Mouse (Mus musculus) layer of hippocampus, postnatal 25 days (tissue): ENCODE data around the gene Kif3b. TPM values are rescaled to one million over a fixed set of nuclear protein-coding genes. Genes with fewer than 3 reads are reported as not detected.

Experiments used
- DNase-seq, 2 experiments: peaks; one replicate each; pipeline ENCODE4 v3.0.0; 2022; ENCODE audit warnings: mixed read lengths in 2 of 2, low spot score in 1 of 2; ENCODE audit errors: extremely low spot score in 1 of 2
- total RNA-seq, 2 experiments: library from RNA; stranded (reverse); gene quantifications; 2 replicates each; pipeline ENCODE4 v1.2.3; 2021

Kif3b gene
- total RNA-seq, 2 experiments from 2014 or later, result 55.1 to 56.1 TPM

GRCm38 (mm10) chr2:153295196-153295595, 4.0 kb downstream of the Kif3b start:
- DNase-seq, result no peak

DNA sequence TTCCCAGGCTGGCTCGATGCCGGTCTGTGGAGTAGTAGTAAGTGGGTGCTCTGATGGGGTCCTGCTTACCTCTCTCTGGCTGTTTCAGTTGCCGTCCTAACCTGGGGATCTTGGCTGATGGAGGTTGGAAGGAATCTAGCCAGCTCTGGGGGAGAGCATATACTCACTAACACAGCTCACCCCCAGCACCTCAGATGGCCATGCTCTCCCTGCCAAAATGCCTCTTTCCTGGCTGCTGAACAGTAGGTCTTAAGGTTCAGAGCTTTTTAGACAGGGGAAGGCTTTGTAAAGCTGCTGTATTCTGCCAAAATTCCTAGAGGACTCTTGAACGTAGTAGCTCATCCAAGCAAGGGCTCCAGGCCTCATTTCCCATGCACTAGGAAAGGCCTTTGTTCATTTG, 6.6 kb downstream of the Kif3b start:
- no peak for DNase-seq

DNA sequence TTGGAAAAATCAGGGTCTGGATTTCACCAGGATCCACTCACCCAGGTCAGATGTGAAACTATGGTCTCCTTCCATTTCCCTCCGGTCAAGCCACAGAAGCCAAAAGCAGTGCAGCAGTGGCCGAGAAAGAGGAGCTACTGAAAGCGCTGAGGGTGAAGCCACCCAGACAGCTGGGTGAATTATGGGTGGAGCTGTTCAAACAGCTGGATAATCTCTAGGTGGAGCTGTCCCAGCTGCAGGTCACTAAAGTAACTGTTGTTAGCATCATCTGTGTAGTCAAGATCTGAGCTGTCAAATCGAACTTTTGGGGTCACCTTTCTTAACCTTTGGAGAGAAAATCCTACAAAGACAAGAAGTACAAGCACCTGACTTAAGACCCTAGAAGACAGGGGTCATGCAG, 7.2 kb downstream of the Kif3b start:
- no peak for DNase-seq

- no peak for DNase-seq
These were observed 7.7 kb downstream of the Kif3b start for GRCm38 (mm10) chr2:153298863-153299262.

GRCm38 (mm10) chr2:153301123-153301522, 9.9 kb downstream of the Kif3b start:
- no peak for DNase-seq

DNA sequence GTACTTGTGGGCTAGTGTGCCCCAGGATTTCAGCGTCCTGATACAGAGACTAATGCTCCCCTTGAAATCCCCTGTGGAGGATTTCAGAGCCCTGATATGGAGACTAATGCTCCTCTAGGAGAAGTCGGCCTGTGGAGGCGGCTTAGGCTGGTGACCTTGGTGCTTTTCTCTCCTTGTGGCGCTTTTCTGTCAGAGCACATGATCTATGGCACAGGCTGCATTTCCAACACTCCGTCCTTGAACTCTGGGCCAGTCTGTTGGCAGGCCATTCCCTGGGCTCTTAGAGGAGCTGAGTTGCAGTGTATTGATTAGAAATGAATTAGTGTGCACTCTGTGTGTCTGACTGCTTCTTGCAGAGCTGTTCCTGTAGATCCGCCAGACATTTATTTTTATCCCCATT, 14.0 kb downstream of the Kif3b start:
- DNase-seq, result no peak

GRCm38 (mm10) chr2:153308586-153308985, 17.4 kb downstream of the Kif3b start:
- no peak for DNase-seq

DNA sequence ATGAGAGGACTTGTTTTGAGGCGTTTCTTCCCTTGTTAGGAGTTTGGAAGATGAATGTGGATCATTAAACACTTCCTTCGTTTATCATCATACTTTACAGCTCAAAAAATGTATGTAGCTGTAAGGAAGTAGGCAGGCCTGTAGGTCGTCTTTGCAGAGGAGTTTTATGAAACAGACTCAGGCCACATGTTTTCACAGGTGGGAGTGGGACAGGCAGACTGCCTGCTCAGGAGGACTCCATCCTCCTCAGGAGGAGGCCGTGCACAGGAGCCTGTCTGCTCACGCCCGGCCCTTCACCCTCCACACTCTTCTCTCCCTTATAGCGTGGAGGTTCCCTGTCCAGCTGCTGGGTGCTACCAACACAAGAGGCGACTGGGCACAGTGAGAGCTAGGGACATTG, 17.9 kb downstream of the Kif3b start:
- DNase-seq, result no peak

GRCm38 (mm10) chr2:153310228-153310627, 19.0 kb downstream of the Kif3b start:
- DNase-seq, result no peak

DNA sequence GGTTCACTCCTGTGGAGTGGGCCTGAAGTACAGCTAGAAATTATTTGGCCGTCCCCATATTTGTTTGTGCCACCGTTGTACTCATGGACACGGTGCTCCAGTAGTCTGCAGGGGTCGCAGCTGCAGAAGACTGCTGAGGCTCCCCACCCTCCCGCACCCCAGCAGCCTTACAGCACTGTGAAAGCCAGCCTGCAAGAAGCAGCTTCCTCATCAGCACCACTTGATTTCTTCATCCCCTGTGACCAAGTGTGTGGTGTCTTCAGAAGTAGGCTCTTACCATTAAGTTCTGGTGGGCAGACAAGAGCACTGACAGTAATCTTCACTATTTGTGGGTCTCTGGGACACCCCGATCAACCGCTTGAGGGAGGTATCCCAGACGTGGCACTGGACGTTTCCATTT, 21.7 kb downstream of the Kif3b start:
- DNase-seq, result no peak

DNA sequence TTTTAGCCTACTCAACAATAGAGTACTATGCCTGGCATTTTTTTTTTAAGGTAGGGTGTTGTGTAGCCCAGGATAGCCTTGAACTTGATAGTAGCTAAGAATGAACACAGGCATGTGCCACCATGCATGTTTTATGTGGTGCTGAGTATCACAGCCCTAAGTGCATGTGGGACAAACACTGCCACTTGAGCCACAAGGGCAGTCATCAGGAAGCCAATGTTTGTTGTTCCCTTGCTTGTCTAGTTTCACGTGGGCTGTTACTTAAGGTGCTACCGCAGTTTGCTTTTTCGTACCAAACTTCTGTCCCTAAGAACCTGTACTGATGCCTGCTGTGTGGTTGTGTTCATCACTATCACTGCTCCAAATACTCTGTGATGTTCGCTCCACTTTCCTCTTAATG, 27.2 kb downstream of the Kif3b start:
- DNase-seq, result no peak

DNA sequence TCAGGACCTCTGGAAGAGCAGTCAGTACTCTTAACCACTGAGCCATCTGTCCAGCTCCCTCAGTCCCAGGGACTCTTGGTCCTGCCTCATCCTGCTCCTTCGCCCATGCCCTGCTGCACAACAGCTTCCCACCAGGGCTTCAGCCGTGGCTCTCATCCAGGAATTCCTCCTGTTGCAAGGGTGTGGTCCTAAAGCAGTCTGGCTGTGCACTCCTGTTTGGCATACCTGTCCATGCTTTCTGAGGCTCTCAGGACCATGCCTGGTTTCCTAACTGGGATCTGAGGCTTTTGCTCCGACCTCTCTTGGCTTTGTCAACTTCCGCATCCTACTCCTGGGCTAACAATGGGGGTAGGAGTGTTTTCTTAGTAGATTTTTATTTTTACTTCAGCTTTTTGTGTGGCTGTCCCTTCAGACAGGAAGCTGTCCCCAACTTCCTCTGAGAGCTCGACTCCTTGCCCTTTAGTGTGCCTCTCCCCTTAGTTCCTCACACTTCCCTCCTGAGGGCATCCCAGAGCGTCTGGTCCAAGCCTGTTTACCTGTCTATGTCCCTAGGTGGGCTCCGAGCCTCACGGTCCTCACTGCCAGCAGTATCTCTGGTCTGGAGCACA, 27.9 kb downstream of the Kif3b start:
- no peak for DNase-seq

- no peak for DNase-seq
These were observed 34.6 kb downstream of the Kif3b start for GRCm38 (mm10) chr2:153325706-153326376.

DNA sequence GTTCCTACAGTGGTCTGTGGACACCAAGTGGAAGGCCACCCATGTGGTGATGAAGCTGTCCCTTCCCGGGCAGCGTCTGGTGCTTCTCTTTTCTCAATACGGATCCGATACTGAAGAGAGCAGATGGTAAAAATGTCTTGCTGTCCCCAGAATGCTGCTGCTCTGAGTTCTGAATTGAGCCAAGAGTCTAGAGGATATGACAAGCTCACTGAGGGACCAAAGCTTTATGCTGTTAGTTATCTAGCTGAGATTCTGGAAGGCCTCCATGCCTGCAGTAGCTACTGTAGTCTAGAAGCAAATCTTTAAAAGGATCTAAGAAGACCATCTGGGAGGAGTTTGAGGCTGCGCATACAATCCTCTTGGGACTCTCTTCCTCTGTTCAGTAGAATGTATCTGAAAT, 41.1 kb downstream of the Kif3b start:
- DNase-seq, result no peak

GRCm38 (mm10) chr2:153332981-153333380, 41.8 kb downstream of the Kif3b start:
- no peak for DNase-seq

DNA sequence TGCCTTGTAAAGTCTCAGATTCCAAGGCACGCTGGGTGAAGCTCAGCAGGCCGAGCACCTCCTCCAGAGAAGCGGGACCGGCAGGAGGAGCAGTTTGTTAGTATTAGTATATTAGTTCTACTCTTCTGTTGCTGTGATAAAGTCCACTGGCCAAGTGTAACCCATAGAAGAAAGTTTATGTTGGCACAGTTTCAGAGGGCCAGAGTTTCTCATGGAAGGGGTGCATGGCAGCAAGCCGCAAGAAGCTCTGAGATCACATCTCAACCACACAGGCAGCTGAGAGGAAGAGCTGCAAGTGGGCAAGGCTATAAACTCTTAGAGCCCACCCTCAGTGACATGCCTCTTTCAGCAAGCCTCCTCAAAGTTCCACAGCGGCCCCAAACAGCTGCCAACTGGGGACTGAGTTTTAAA, 42.6 kb downstream of the Kif3b start:
- no peak for DNase-seq

DNA sequence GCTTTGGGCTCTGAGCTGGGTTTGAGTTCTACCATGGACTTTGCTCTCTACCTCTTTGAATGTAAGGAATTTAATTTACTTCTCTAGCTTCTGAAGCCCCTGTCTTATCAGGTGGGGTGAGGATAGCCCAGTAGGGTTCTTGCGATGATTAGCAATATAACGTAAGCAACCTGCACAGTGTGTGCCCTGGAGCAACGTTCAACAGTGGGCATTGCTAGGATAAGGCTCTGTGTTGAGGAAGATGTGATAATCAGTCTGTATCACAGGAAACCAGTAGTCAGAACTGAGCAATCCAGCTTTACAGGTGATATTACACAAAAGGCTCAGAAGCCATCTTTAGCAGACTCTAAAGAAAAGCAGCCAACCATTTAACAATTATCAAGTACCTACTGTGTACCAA, 43.1 kb downstream of the Kif3b start:
- DNase-seq, result no peak

DNA sequence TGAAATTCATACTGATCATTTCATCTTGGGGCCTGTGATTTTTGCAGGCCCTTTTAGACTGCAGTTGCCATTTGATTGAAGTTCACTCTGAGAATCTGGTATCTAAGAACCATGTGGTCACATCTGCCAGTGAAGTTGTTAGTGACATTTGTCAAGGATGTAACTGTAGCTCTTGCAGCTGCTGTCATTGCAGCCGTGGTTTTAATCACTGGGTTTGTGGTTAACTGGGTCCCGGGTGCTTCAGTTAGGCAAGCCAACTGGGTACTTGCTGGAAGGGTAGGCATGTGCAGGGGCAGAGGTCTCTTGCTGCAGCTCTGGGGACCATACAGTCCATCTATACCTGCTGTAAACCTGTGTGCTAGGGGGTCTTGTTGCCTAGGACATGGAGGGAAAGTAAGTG, 44.9 kb downstream of the Kif3b start:
- DNase-seq, result no peak

GRCm38 (mm10) chr2:153338361-153339350, 47.4 kb downstream of the Kif3b start:
- no peak for DNase-seq

GRCm38 (mm10) chr2:153342166-153342565, 51.0 kb downstream of the Kif3b start:
- DNase-seq, result no peak

- DNase-seq, result no peak
These were observed 51.4 kb downstream of the Kif3b start for GRCm38 (mm10) chr2:153342602-153343001.
